Mouse (Mus musculus) CH12.LX (cell line): ENCODE data around the gene Chid1. TPM values are rescaled to one million over a fixed set of nuclear protein-coding genes. Genes with fewer than 3 reads are reported as not detected.

ENCODE experiments used
- DNase-seq: peaks from one replicate; pipeline ENCODE4 v3.0.0-alpha.2; 2013; ENCODE audit errors: extremely low read depth
- H3K27ac ChIP-seq: 2 replicates; pipeline ENCODE4 v1.5.1; 2012; ENCODE audit warnings: low read depth, mild to moderate bottlenecking, control low read depth, moderate library complexity; ENCODE audit not compliant: insufficient read depth
- H3K27me3 ChIP-seq: replicated peaks from 2 replicates; pipeline ENCODE3; 2012; ENCODE audit warnings: inconsistent platforms
- H3K36me3 ChIP-seq, 2 experiments: replicated peaks in 1 of 2; 2 replicates each; pipeline versions ENCODE3 to v1.6.1; 2012; ENCODE audit warnings: inconsistent platforms in 1 of 2, low read length in 1 of 2, mild to moderate bottlenecking in 1 of 2, mixed read lengths in 1 of 2, moderate library complexity in 1 of 2; ENCODE audit not compliant: control insufficient read depth in 1 of 2, insufficient read depth in 1 of 2
- H3K4me1 ChIP-seq, 2 experiments: 2 replicates each; pipeline ENCODE4 v1.6.1; 2012; ENCODE audit warnings: inconsistent platforms in 1 of 2, moderate library complexity in 1 of 2; ENCODE audit not compliant: insufficient read depth in 2 of 2, control insufficient read depth in 1 of 2
- H3K4me2 ChIP-seq: 2 replicates; pipeline ENCODE4 v1.6.1; 2012; ENCODE audit warnings: low read depth, mild to moderate bottlenecking, control low read depth; ENCODE audit not compliant: poor library complexity, insufficient read depth, severe bottlenecking
- H3K4me3 ChIP-seq, 3 experiments: fragments of 150-350 bp in 1 of 3; sonication (generic) in 1 of 3; replicated peaks in 1 of 3; 2 replicates each; pipeline versions ENCODE3 to v1.5.1; 2011 to 2012; ENCODE audit warnings: low read depth in 2 of 3, low read length in 2 of 3, mild to moderate bottlenecking in 2 of 3, moderate library complexity in 2 of 3, control low read depth in 1 of 3, improper control_type of control experiment in 1 of 3, inconsistent platforms in 1 of 3, mixed read lengths in 1 of 3; ENCODE audit not compliant: poor library complexity in 1 of 3
- H3K79me2 ChIP-seq: replicated peaks from 2 replicates; pipeline ENCODE4 v1.6.1; 2012; ENCODE audit warnings: mild to moderate bottlenecking, moderate library complexity; ENCODE audit not compliant: control insufficient read depth, poor library complexity, insufficient read depth, severe bottlenecking; ENCODE audit errors: extremely low read depth
- H3K9ac ChIP-seq: 2 replicates; pipeline ENCODE4 v1.6.1; 2012; ENCODE audit warnings: low read depth, mild to moderate bottlenecking, control low read depth, moderate library complexity; ENCODE audit not compliant: insufficient read depth
- H3K9me3 ChIP-seq: replicated peaks from 2 replicates; pipeline ENCODE3; 2012; ENCODE audit warnings: low read length, inconsistent platforms, mixed read lengths
- BHLHE40 ChIP-seq: IDR thresholded peaks from 2 replicates; pipeline ENCODE4 v1.6.1; 2011; ENCODE audit warnings: mild to moderate bottlenecking, low read depth, low read length, improper control_type of control experiment
- CHD2 ChIP-seq: IDR thresholded peaks from 2 replicates; pipeline ENCODE4 v1.6.1; 2011; ENCODE audit warnings: low read length, improper control_type of control experiment
- CTCF ChIP-seq, 2 experiments: IDR thresholded peaks in 1 of 2; conservative IDR thresholded peaks in 1 of 2; 2 replicates each; pipeline ENCODE4 v1.5.1; 2011 to 2012; ENCODE audit warnings: low read depth in 2 of 2, low read length in 2 of 2, improper control_type of control experiment in 1 of 2, inconsistent platforms in 1 of 2, mild to moderate bottlenecking in 1 of 2, moderate library complexity in 1 of 2
- E2F4 ChIP-seq: IDR thresholded peaks from 2 replicates; pipeline ENCODE4 v1.6.1; 2011; ENCODE audit warnings: low read depth, low read length, improper control_type of control experiment; ENCODE audit not compliant: insufficient replicate concordance
- HCFC1 ChIP-seq: IDR thresholded peaks from 2 replicates; pipeline ENCODE4 v1.6.1; 2012; ENCODE audit warnings: low read depth, mild to moderate bottlenecking, inconsistent platforms, low read length, improper control_type of control experiment
- JUN ChIP-seq: IDR thresholded peaks from 2 replicates; pipeline ENCODE4 v1.6.1; 2011; ENCODE audit warnings: low read depth, mild to moderate bottlenecking, low read length, improper control_type of control experiment, moderate library complexity; ENCODE audit not compliant: insufficient read depth
- JUND ChIP-seq: conservative IDR thresholded peaks from 2 replicates; pipeline ENCODE4 v1.6.1; 2011; ENCODE audit warnings: low read depth, low read length, improper control_type of control experiment
- MAX ChIP-seq: IDR thresholded peaks from 2 replicates; pipeline ENCODE4 v1.6.1; 2011; ENCODE audit warnings: low read length, improper control_type of control experiment
- MAZ ChIP-seq: IDR thresholded peaks from 2 replicates; pipeline ENCODE4 v1.6.1; 2012; ENCODE audit warnings: low read depth, mild to moderate bottlenecking, inconsistent platforms, low read length, improper control_type of control experiment, moderate library complexity
- MEF2A ChIP-seq: IDR thresholded peaks from 2 replicates; pipeline ENCODE4 v1.6.1; 2014; ENCODE audit warnings: low read depth, mild to moderate bottlenecking, inconsistent platforms, low read length, improper control_type of control experiment, borderline replicate concordance
- MXI1 ChIP-seq: IDR thresholded peaks from 2 replicates; pipeline ENCODE4 v1.6.1; 2011; ENCODE audit warnings: mild to moderate bottlenecking, low read depth, low read length, improper control_type of control experiment
- NRF1 ChIP-seq: IDR thresholded peaks from 2 replicates; pipeline ENCODE4 v1.6.1; 2014; ENCODE audit warnings: low read depth, mild to moderate bottlenecking, inconsistent platforms, low read length, improper control_type of control experiment, moderate library complexity
- POLR2AphosphoS2 ChIP-seq: IDR thresholded peaks from 2 replicates; pipeline ENCODE4 v1.6.1; 2011; ENCODE audit warnings: low read depth, low read length, improper control_type of control experiment
- SMC3 ChIP-seq: IDR thresholded peaks from 2 replicates; pipeline ENCODE4 v1.6.1; 2011; ENCODE audit warnings: low read depth, low read length, improper control_type of control experiment
- TBP ChIP-seq: conservative IDR thresholded peaks from 2 replicates; pipeline ENCODE4 v1.6.1; 2011; ENCODE audit warnings: low read depth, low read length, improper control_type of control experiment
- TCF12 ChIP-seq: IDR thresholded peaks from 2 replicates; pipeline ENCODE4 v1.6.1; 2014; ENCODE audit warnings: low read depth, mild to moderate bottlenecking, inconsistent platforms, low read length, improper control_type of control experiment
- UBTF ChIP-seq: IDR thresholded peaks from 2 replicates; pipeline ENCODE4 v1.6.1; 2012; ENCODE audit warnings: low read depth, mild to moderate bottlenecking, inconsistent platforms, low read length, improper control_type of control experiment, moderate library complexity
- USF1 ChIP-seq: IDR thresholded peaks from 2 replicates; pipeline ENCODE4 v1.6.1; 2014; ENCODE audit warnings: low read depth, mild to moderate bottlenecking, inconsistent platforms, low read length, improper control_type of control experiment
- ZC3H11A ChIP-seq: IDR thresholded peaks from 2 replicates; pipeline ENCODE4 v1.6.1; 2012; ENCODE audit warnings: low read depth, mild to moderate bottlenecking, inconsistent platforms, low read length, improper control_type of control experiment
- ZKSCAN1 ChIP-seq: IDR thresholded peaks from 2 replicates; pipeline ENCODE4 v1.6.1; 2012; ENCODE audit warnings: low read depth, inconsistent platforms, low read length, improper control_type of control experiment, borderline replicate concordance
- ZMIZ1 ChIP-seq: IDR thresholded peaks from 2 replicates; pipeline ENCODE4 v1.6.1; 2012; ENCODE audit warnings: low read depth, mild to moderate bottlenecking, inconsistent platforms, low read length, improper control_type of control experiment
- ZNF384 ChIP-seq: IDR thresholded peaks from 2 replicates; pipeline ENCODE4 v1.6.1; 2012; ENCODE audit warnings: low read depth, low read length, improper control_type of control experiment, inconsistent platforms
- dilution Hi-C: fragments of 300-500 bp; cut with MboI; formaldehyde crosslinking; loops from 2 replicates; pipeline ENCODE4 v1.14.3; 2020; ENCODE audit warnings: low sequenced_read_pairs; ENCODE audit not compliant: extremely low pct_unique_long_range_greater_than_20kb, extremely low pct_ligation_motif_present
- in situ Hi-C: fragments of 300-500 bp; cut with MboI; formaldehyde crosslinking; loops from 3 replicates; pipeline ENCODE4 v1.14.3; 2019; ENCODE audit warnings: low sequenced_read_pairs, low pct_ligation_motif_present, low pct_unique_long_range_greater_than_20kb, mixed read lengths
- polyA plus RNA-seq: library from polyadenylated mRNA; unstranded; fragments of >175 nt; gene quantifications from 2 replicates; pipeline ENCODE4 v1.2.1, GENCODE M21; 2012; ENCODE audit warnings: low read depth; ENCODE audit not compliant: insufficient read length
- total RNA-seq, 2 experiments: library from RNA; depleted of rRNA; stranded (reverse); fragments of 300-350 nt in 1 of 2; fragments of >200 nt in 1 of 2; gene quantifications; 2 replicates each; pipeline ENCODE4 v1.2.3; 2012 to 2014

Gene Chid1
- total and polyA plus RNA-seq, 3 experiments = 27.0 to 50.5 (median 42.3) TPM

GRCm38 (mm10) chr7:141464603-141465201 is 75.0 kb downstream of the Chid1 start:
- Histone ChIP-seq H3K4me1 (peaks cover 16 to 43% of the 10 kb centered on the region in 2 experiments), H3K27me3 (no peaks in the 10 kb centered on the region), H3K9me3 (no peaks in the 10 kb centered on the region), H3K9ac (no peak overlapping the region), H3K79me2 (no peaks in the 10 kb centered on the region), H3K36me3 (peaks cover 3 to 22% of the 10 kb centered on the region in 2 experiments), H3K4me2 (no peak overlapping the region), H3K4me3 (no peak overlapping the region), H3K27ac (no peak overlapping the region)
- dilution Hi-C loops (no loop called here), in situ Hi-C loops (no loop called here)
- TF ChIP-seq CHD2 = no peak
- TF ChIP-seq ZNF384 = no peak
- no peak for TF ChIP-seq ZKSCAN1
- no peak for TF ChIP-seq JUN
- TF ChIP-seq USF1 = no peak
- no peak for TF ChIP-seq BHLHE40
- TF ChIP-seq UBTF = no peak
- no peak for DNase-seq

- Histone ChIP-seq H3K27ac (no peak overlapping the region), H3K4me2 (no peak overlapping the region), H3K4me3 (no peak overlapping the region), H3K9me3 (no peaks in the 10 kb centered on the region), H3K27me3 (no peaks in the 10 kb centered on the region), H3K9ac (no peak overlapping the region), H3K4me1 (peaks cover 12 to 37% of the 10 kb centered on the region in 2 experiments), H3K79me2 (no peaks in the 10 kb centered on the region), H3K36me3 (peaks cover 9 to 22% of the 10 kb centered on the region in 2 experiments)
- in situ Hi-C loops = no loop called here
- dilution Hi-C loops = no loop called here
- TF ChIP-seq MEF2A (no peak), HCFC1 (no peak), E2F4 (no peak), ZC3H11A (no peak), POLR2AphosphoS2 (no peak), JUND (no peak), BHLHE40 (no peak), ZNF384 (no peak), ZMIZ1 (no peak), MAZ (no peak), SMC3 (no peak), UBTF (no peak), TCF12 (no peak), MAX (no peak), TBP (no peak), MXI1 (no peak), NRF1 (no peak), CTCF (conservative IDR thresholded peaks at IDR 0.05 in 1 of 2, IDR thresholded peaks at IDR 0.05 in 1 of 2; ENCODE audit: low read depth in 2 of 2, low read length in 2 of 2) (no peak), CHD2 (no peak)
- no peak for DNase-seq
Observed at GRCm38 (mm10) chr7:141463824-141464602, 75.6 kb downstream of the Chid1 start.
